Mouse (Mus musculus) embryonic facial prominence, embryonic 14.5 days (tissue): ENCODE measurements at regions not wholly inside any gene's neighbourhood (a gene's known extent, or its start where the extent isn't known, plus 50 kb on each side); places are given as distances from the start of the nearest gene placed in this dataset.
A peak's percentile ranks its signal among the peaks of the same experiment; 100 is the strongest.

Experiments used
- ATAC-seq: fragments of 200-750 bp; cut with Nextera tagmentation; 2 replicates; pipeline ENCODE4 v1.8.0; 2017; ENCODE audit warnings: low read depth, moderate number of reproducible peaks, moderate TSS enrichment
- DNase-seq: peaks from one replicate; pipeline ENCODE4 v3.0.0-alpha.2; 2015; ENCODE audit warnings: low spot score
- H3K27ac ChIP-seq: fragments of 300-500 bp; sonication (generic); replicated peaks from 2 replicates; pipeline ENCODE4 v1.5.1; 2014; ENCODE audit warnings: low read depth, mild to moderate bottlenecking, low read length, moderate library complexity
- H3K27me3 ChIP-seq: fragments of 300-500 bp; sonication (generic); replicated peaks from 2 replicates; pipeline ENCODE4 v1.6.1; 2014; ENCODE audit warnings: low read length; ENCODE audit not compliant: control insufficient read depth, insufficient read depth
- H3K36me3 ChIP-seq: fragments of 300-500 bp; sonication (generic); 2 replicates; pipeline ENCODE4 v1.6.1; 2014; ENCODE audit warnings: low read length, mixed read lengths; ENCODE audit not compliant: control insufficient read depth, insufficient read depth
- H3K4me1 ChIP-seq: fragments of 300-500 bp; sonication (generic); 2 replicates; pipeline ENCODE4 v1.6.1; 2014; ENCODE audit warnings: antibody characterized with exemption, low read length; ENCODE audit not compliant: control insufficient read depth, insufficient read depth
- H3K4me2 ChIP-seq: fragments of 300-500 bp; sonication (generic); 2 replicates; pipeline ENCODE4 v1.6.1; 2014; ENCODE audit warnings: low read depth, mild to moderate bottlenecking, low read length, moderate library complexity, mixed read lengths
- H3K4me3 ChIP-seq: fragments of 300-500 bp; sonication (generic); 2 replicates; pipeline ENCODE4 v1.5.1; 2014; ENCODE audit warnings: low read depth, mild to moderate bottlenecking, low read length
- H3K9ac ChIP-seq: fragments of 300-500 bp; sonication (generic); 2 replicates; pipeline ENCODE4 v1.6.1; 2014; ENCODE audit warnings: low read depth, mild to moderate bottlenecking, low read length, moderate library complexity, mixed read lengths
- H3K9me3 ChIP-seq: fragments of 300-500 bp; sonication (generic); 2 replicates; pipeline ENCODE4 v1.6.1; 2016; ENCODE audit warnings: low read length; ENCODE audit not compliant: control insufficient read depth
- WGBS: fragments of 180-500 bp; shearing (Covaris S2); extraction: QIAGEN DNeasy Blood & Tissue Kit; methylation state at CpG from one replicate; pipeline ENCODE4 v1.1.7; 2014; 5-methylcytosine and 5-hydroxymethylcytosine counted together

GRCm38 (mm10) chr12:54577235-54577634, 79.1 kb downstream of the Sptssa start:
- Histone ChIP-seq H3K4me2 (no peak overlapping the region), H3K4me1 (no peaks in the 10 kb centered on the region), H3K27me3 (no peaks in the 10 kb centered on the region), H3K9me3 (0 out of 2 replicates have a peak, but pooled peaks cover 9% of the 10 kb centered on the region), H3K4me3 (no peak overlapping the region), H3K36me3 (no peaks in the 10 kb centered on the region), H3K27ac (no peak overlapping the region), H3K9ac (no peak overlapping the region)
- no peak for DNase-seq
- ATAC-seq: no peak
- WGBS: 23% methylated on average over 5 of the region's 5 CpGs

GRCm38 (mm10) chr12:54576821-54577220, 79.6 kb downstream of the Sptssa start:
- 74% methylated on average over 3 of the region's 3 CpGs for WGBS
- DNase-seq (no peak), ATAC-seq (no peak)
- Histone ChIP-seq H3K4me1 (no peaks in the 10 kb centered on the region), H3K9me3 (peaks cover 13% of the 10 kb centered on the region; the same call in 1 of the 2 replicates), H3K27ac (no peak overlapping the region), H3K4me3 (no peak overlapping the region), H3K27me3 (no peaks in the 10 kb centered on the region), H3K9ac (no peak overlapping the region), H3K4me2 (no peak overlapping the region), H3K36me3 (no peaks in the 10 kb centered on the region)

GRCm38 (mm10) chr12:54572866-54573265, 83.5 kb downstream of the Sptssa start:
- Histone ChIP-seq H3K4me1 (no peaks in the 10 kb centered on the region), H3K36me3 (no peaks in the 10 kb centered on the region), H3K9ac (no peak overlapping the region), H3K9me3 (peaks cover 7% of the 10 kb centered on the region; the same call in 1 of the 2 replicates), H3K4me3 (no peak overlapping the region), H3K4me2 (no peak overlapping the region), H3K27ac (no peak overlapping the region), H3K27me3 (no peaks in the 10 kb centered on the region)
- WGBS: 91% methylated on average over 8 of the region's 8 CpGs
- no peak for ATAC-seq
- no peak for DNase-seq

GRCm38 (mm10) chr12:54568078-54568931, 88.1 kb downstream of the Sptssa start:
- no peaks in the 10 kb centered on the region for H3K27me3 ChIP-seq
- H3K4me2 ChIP-seq: no peak overlapping the region
- H3K4me3 ChIP-seq: no peak overlapping the region
- H3K27ac ChIP-seq: no peak overlapping the region
- H3K4me1 ChIP-seq: no peaks in the 10 kb centered on the region
- H3K36me3 ChIP-seq: no peaks in the 10 kb centered on the region
- peaks cover 7% of the 10 kb centered on the region; the same call in 1 of the 2 replicates for H3K9me3 ChIP-seq
- no peak overlapping the region for H3K9ac ChIP-seq
- no peak for ATAC-seq
- 75% methylated on average over 6 of the region's 6 CpGs for WGBS
- DNase-seq: peak; percentile 5

GRCm38 (mm10) chr12:54567426-54567790, 89.0 kb downstream of the Sptssa start:
- no peak overlapping the region for H3K27ac ChIP-seq
- H3K36me3 ChIP-seq: no peaks in the 10 kb centered on the region
- no peak overlapping the region for H3K9ac ChIP-seq
- H3K9me3 ChIP-seq: peaks cover 7% of the 10 kb centered on the region; the same call in 1 of the 2 replicates
- H3K4me3 ChIP-seq: no peak overlapping the region
- H3K4me2 ChIP-seq: no peak overlapping the region
- ATAC-seq (no peak), DNase-seq (no peak)
- 82% methylated on average over 3 of the region's 3 CpGs for WGBS
- no peaks in the 10 kb centered on the region for H3K4me1 ChIP-seq
- no peaks in the 10 kb centered on the region for H3K27me3 ChIP-seq

GRCm38 (mm10) chr12:54566532-54567425, 89.6 kb downstream of the Sptssa start:
- H3K9ac ChIP-seq: no peak overlapping the region
- no peaks in the 10 kb centered on the region for H3K27me3 ChIP-seq
- ATAC-seq (no peak), DNase-seq (no peak)
- no peak overlapping the region for H3K27ac ChIP-seq
- H3K4me3 ChIP-seq: no peak overlapping the region
- no peak overlapping the region for H3K4me2 ChIP-seq
- H3K36me3 ChIP-seq: no peaks in the 10 kb centered on the region
- no peaks in the 10 kb centered on the region for H3K4me1 ChIP-seq
- WGBS: 89% methylated on average over 23 of the region's 23 CpGs
- peaks cover 2% of the 10 kb centered on the region; the same call in 1 of the 2 replicates for H3K9me3 ChIP-seq

- no peaks in the 10 kb centered on the region for H3K36me3 ChIP-seq
- DNase-seq: no peak
- WGBS: 88% methylated on average over 4 of the region's 4 CpGs
- ATAC-seq: no peak
- H3K4me1 ChIP-seq: no peaks in the 10 kb centered on the region
- no peaks in the 10 kb centered on the region for H3K27me3 ChIP-seq
- H3K9ac ChIP-seq: no peak overlapping the region
- H3K9me3 ChIP-seq: no peaks in the 10 kb centered on the region
- no peak overlapping the region for H3K4me3 ChIP-seq
- H3K4me2 ChIP-seq: no peak overlapping the region
- H3K27ac ChIP-seq: no peak overlapping the region
These were observed 94.4 kb downstream of the Sptssa start for GRCm38 (mm10) chr12:54561981-54562380.

- Histone ChIP-seq H3K27ac (no peak overlapping the region), H3K4me2 (no peak overlapping the region), H3K4me1 (no peaks in the 10 kb centered on the region), H3K4me3 (no peak overlapping the region), H3K9me3 (no peaks in the 10 kb centered on the region), H3K27me3 (no peaks in the 10 kb centered on the region), H3K9ac (no peak overlapping the region), H3K36me3 (no peaks in the 10 kb centered on the region)
- 49% methylated on average over 2 of the region's 2 CpGs for WGBS
- peak; percentile 71 for DNase-seq
- no peak for ATAC-seq
These were observed 98.3 kb downstream of the Sptssa start for GRCm38 (mm10) chr12:54558106-54558505.
